Mouse (Mus musculus) mouse embryonic stem cell (cell line): Measurements from ENCODE around the gene Arhgdib.

Source experiments
- in situ Hi-C, 2 experiments: fragments of 300-500 bp; cut with MboI; formaldehyde crosslinking; loops; 1 replicate in 1 of 2; 3 replicates in 1 of 2; pipeline ENCODE4 v1.14.3; 2019 to 2020; ENCODE audit warnings: low sequenced_read_pairs in 2 of 2, low pct_unique_long_range_greater_than_20kb in 1 of 2, mixed read lengths in 1 of 2; ENCODE audit not compliant: unreplicated experiment in 1 of 2

The Arhgdib gene

DNA sequence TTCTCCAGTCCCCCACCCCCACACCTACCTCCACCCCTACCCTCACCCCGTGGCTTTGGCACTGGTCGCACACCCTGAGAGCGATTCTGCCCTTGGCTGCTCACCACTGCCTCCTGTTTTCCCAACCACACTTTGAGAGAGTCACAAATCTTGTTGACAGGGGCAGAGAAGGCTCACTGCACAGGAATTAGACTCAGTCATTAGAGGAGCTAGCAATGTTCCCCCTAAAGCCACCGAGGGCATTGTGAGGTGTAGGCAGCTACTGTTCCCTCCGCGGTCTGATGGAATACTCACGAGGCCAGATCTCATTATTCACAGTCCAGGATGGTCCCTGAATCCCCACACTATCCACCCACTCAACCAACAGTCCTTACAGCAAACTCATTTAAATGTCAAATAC, 15.4 kb upstream of the Arhgdib start:
- in situ Hi-C loops = no loop called here

DNA sequence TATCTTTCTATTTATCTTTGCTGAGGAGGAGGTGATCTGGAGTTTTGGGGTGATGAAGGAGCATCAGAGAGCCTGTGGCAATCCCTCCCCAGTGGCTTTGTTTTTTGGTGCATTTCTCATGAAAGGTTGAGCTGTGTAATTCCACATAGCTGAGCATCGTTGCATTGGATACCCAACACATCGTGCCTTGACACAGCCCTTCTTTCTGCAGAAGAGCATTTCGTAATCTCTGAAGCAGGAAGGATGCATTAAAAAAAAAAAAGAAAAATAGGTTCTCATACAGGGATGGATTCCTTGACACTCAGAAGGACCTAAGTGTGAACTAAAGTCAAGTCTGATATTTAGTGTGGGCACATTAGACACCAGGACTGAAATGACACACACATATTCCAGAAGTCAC, 13.5 kb upstream of the Arhgdib start:
- in situ Hi-C loops = no loop called here

- in situ Hi-C loops = no loop called here
Measured at GRCm38 (mm10) chr6:136954715-136955114, 13.0 kb upstream of the Arhgdib start.

- in situ Hi-C loops = no loop called here
Measured at GRCm38 (mm10) chr6:136954192-136954591, 12.5 kb upstream of the Arhgdib start.

- in situ Hi-C loops = no loop called here
Measured at GRCm38 (mm10) chr6:136952930-136953329, 11.2 kb upstream of the Arhgdib start.

DNA sequence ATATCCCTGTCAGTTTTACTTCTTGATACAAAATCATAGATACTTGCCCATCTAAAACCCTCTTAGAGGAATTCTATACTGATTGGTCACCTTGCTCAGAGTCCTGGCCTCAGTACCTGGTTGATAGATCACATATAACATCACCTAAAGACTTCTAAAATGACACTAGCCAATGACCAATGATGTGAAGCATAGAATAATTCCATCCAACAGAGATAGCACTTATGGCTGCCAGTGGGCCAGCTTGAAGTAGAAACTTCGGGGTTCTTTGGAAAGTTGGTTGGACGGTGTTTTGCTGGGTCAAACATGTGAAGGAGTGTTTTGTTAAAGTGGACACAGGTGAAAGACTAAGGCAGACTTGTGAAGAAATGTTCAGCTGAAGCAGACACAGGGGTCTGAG, 8.5 kb upstream of the Arhgdib start:
- in situ Hi-C loops = no loop called here

- in situ Hi-C loops = no loop called here
Measured at GRCm38 (mm10) chr6:136947716-136948115, 6.0 kb upstream of the Arhgdib start.

DNA sequence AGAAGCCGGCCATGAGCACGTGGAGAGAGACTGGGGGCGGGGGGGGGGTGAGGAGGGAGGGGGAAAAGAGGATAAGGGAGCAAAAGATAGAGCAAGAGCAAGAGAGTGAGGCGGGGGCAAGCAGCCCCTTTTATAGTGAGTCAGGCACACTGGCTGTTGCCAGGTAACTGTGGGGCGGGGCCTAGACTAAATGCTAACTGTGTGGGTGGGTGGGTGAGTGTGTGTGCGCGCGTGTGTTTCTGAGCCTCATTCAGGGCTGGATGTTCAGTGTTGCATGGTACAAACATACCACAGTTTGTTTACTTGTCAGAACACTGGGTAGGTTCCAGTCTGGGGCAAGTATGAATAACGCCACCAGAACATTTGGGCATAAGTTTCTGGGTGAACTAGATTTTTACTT, 5.2 kb upstream of the Arhgdib start:
- in situ Hi-C loops = no loop called here

- in situ Hi-C loops = no loop called here
Measured at GRCm38 (mm10) chr6:136946241-136946640, 4.5 kb upstream of the Arhgdib start.

GRCm38 (mm10) chr6:136944511-136944910, 2.8 kb upstream of the Arhgdib start:
- in situ Hi-C loops = no loop called here

GRCm38 (mm10) chr6:136943392-136943791, 1.7 kb upstream of the Arhgdib start:
- in situ Hi-C loops = no loop called here

DNA sequence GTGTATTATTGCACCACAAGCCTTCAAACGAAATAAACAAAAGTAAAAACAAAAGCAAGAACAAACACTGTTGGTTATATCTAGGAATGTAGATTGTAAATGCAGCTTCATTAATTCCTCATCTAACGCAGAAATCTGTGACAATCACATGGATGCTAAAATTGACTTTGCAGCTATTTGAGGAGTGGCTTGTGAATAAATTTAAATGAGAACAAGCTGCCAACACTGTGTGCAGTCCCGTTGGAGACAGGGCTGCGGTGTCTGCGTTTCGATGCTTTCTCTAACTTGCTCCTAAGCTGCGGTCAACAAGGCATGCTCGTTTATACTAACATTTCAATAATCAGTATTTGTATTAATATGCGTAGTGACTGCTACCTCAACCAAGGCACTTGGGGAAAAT, 581 bp upstream of the Arhgdib start:
- in situ Hi-C loops = no loop called here

- in situ Hi-C loops = no loop called here
Measured at GRCm38 (mm10) chr6:136940188-136940960, 1.3 kb downstream of the Arhgdib start.

DNA sequence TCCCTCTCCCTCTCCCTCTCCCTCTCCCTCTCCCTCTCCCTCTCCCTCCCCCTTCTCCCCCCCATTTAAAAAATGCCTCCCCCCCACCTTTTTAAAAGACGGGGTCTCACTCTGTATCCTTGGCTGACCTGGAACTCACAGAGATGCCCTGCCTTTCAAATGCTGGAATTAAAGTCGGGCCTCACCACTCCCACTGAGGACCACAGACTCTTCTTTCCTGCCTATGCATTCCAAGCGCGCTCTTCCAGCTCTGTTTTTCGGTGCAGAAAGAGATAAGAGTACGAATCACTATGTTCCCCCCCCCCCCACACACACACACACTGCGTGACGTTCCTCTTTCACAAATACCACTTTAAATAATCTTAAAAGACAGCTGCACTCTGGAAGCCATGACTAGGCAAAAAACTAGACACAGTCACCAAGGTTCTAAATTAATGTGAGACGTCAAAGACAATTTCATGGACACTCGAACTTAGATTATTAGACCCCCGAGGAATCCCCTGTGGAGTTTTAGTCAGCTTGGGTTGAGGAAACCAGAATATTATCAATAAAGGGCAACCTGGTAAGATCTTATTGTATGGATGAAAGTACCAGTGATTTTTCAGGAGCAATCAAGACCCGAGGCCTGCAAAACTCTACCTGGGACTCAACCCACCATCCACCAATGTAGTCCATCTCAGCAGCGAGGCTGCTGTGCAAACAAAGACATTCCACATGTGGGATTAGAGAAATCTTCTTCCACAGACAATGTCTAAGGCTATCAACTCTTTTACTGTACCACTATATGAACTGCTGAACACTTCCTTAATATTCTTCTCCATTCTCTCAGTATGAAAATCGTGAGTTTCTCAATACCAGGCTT, 2.1 kb downstream of the Arhgdib start:
- in situ Hi-C loops = no loop called here

- in situ Hi-C loops = no loop called here
Measured at GRCm38 (mm10) chr6:136938331-136939126, 3.2 kb downstream of the Arhgdib start.

DNA sequence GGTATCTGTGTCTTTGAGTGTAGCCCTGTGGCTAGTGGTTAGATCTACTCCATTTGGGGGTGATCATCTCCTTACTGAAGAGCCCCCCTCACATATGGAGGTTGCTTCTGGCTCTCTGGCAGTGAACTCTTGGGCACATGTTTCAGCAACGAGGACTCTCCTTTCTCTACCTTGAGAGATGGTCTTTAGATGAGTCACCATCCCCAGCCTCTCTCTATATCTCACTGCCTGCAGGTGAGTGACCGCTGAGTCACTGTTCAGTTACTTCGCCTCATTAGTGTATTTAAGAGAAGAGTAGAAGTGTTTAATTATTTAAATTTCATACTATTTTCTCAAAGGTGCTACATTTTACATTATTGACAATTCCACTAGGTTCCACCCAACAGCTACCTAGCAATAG, 4.6 kb downstream of the Arhgdib start:
- in situ Hi-C loops = no loop called here

DNA sequence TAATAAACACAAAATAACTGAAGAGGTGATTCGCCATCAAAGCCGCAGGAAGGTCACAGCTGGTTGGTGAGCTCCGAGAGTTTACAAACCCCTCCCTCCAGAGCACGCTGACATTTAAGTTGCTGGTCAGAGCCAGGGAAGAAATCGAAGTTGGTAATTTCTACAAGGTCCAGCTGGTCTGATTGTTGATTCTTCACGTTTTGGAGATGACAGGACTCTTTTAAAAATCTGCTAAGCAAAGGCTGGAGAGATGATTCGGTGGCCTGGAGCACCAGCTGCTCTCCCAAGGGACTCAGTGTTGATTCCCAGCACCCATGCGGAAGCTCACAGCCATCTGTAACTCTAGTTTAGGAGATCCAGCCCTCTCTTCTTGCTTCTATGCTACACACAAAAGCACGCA, 5.3 kb downstream of the Arhgdib start:
- in situ Hi-C loops = no loop called here

- in situ Hi-C loops = no loop called here
Measured at GRCm38 (mm10) chr6:136935233-136935632, 6.5 kb downstream of the Arhgdib start.

DNA sequence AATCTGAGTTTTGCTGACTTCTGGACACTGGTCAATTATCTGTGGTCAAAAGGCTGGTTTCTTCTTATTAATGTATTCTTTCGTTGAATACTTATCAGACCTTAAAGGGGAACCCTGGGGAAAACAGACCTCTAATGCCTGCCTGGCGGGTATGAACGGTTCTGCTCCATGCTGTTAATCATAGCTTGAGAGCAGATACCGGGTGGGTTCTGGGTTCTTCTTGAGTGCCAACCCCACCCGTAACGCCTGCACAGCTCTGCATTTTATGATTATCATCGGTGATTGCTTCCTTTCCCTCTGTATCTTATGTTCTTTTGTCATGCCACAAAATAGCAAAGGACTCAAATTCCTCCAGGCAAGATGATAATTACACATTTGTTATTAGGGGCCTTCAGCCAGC, 7.6 kb downstream of the Arhgdib start:
- in situ Hi-C loops = no loop called here
